Mouse (Mus musculus): Measurements from ENCODE around the gene Mxra8. TPM values are rescaled to one million over a fixed set of nuclear protein-coding genes. Genes with fewer than 3 reads are reported as not detected.

Gene Mxra8
- total RNA-seq, 2 experiments from 2014 or later: not detected

Other genes starting within 250 kb of the Mxra8 start
- 45.1 and 60.2 TPM in 2 replicates for gene Slc35e2, start 238.3 kb upstream of the Mxra8 start, total RNA-seq (2014; fragmentation: Nextera tagmentation)
- gene Slc35e2, start 238.3 kb upstream of the Mxra8 start, total RNA-seq (2017): 30.4 and 31.1 TPM in 2 replicates
- gene Cdk11b, start 214.8 kb upstream of the Mxra8 start, total RNA-seq (2014; fragmentation: Nextera tagmentation): 60.7 and 74.1 TPM in 2 replicates
- gene Cdk11b, start 214.8 kb upstream of the Mxra8 start, total RNA-seq (2017): 44.7 and 67.9 TPM in 2 replicates
- gene Gm10563, start 194.3 kb upstream of the Mxra8 start, total RNA-seq (2014; fragmentation: Nextera tagmentation): not detected in 2 replicates
- gene Gm10563, start 194.3 kb upstream of the Mxra8 start, total RNA-seq (2017): not detected in 2 replicates
- not detected in 2 replicates for gene Mmp23, start 186.3 kb upstream of the Mxra8 start, total RNA-seq (2014; fragmentation: Nextera tagmentation)
- not detected in 2 replicates for gene Mmp23, start 186.3 kb upstream of the Mxra8 start, total RNA-seq (2017)
- 12.9 and 17.9 TPM in 2 replicates for gene Mib2, start 170.5 kb upstream of the Mxra8 start, total RNA-seq (2014; fragmentation: Nextera tagmentation)
- 11.9 and 13.3 TPM in 2 replicates for gene Mib2, start 170.5 kb upstream of the Mxra8 start, total RNA-seq (2017)
- gene Fndc10, start 145.3 kb upstream of the Mxra8 start, total RNA-seq (2014; fragmentation: Nextera tagmentation): 1.1 and 2.8 TPM in 2 replicates
- 0.33 and 0.88 TPM in 2 replicates for gene Fndc10, start 145.3 kb upstream of the Mxra8 start, total RNA-seq (2017)
- gene Ssu72, start 134.9 kb upstream of the Mxra8 start, total RNA-seq (2014; fragmentation: Nextera tagmentation): 83.5 and 90.2 TPM in 2 replicates
- 75.3 and 94.1 TPM in 2 replicates for gene Ssu72, start 134.9 kb upstream of the Mxra8 start, total RNA-seq (2017)
- 0.17 and 0.20 TPM in 2 replicates for gene Tmem240, start 104.9 kb upstream of the Mxra8 start, total RNA-seq (2014; fragmentation: Nextera tagmentation)
- under 0.01 and 0.65 TPM in 2 replicates for gene Tmem240, start 104.9 kb upstream of the Mxra8 start, total RNA-seq (2017)
- 123 and 206 TPM in 2 replicates for gene Atad3a, start 78.6 kb upstream of the Mxra8 start, total RNA-seq (2014; fragmentation: Nextera tagmentation)
- 95.3 and 123 TPM in 2 replicates for gene Atad3a, start 78.6 kb upstream of the Mxra8 start, total RNA-seq (2017)
- not detected in 2 replicates for gene Vwa1, start 65.0 kb upstream of the Mxra8 start, total RNA-seq (2014; fragmentation: Nextera tagmentation)
- 0.08 and 0.19 TPM in 2 replicates for gene Vwa1, start 65.0 kb upstream of the Mxra8 start, total RNA-seq (2017)
- gene Tmem88b, start 53.8 kb upstream of the Mxra8 start, total RNA-seq (2014; fragmentation: Nextera tagmentation): not detected in 2 replicates
- gene Tmem88b, start 53.8 kb upstream of the Mxra8 start, total RNA-seq (2017): 0.09 TPM in 1 of 2 replicates, not detected in the other
- gene Ankrd65, start 49.2 kb upstream of the Mxra8 start, total RNA-seq (2014; fragmentation: Nextera tagmentation): not detected in 2 replicates
- not detected in 2 replicates for gene Ankrd65, start 49.2 kb upstream of the Mxra8 start, total RNA-seq (2017)
- 189 and 239 TPM in 2 replicates for gene Mrpl20, start 36.8 kb upstream of the Mxra8 start, total RNA-seq (2014; fragmentation: Nextera tagmentation)
- gene Mrpl20, start 36.8 kb upstream of the Mxra8 start, total RNA-seq (2017): 78.5 and 90.1 TPM in 2 replicates
- gene Ccnl2, start 27.2 kb upstream of the Mxra8 start, total RNA-seq (2014; fragmentation: Nextera tagmentation): 108 and 141 TPM in 2 replicates
- 86.9 and 94.2 TPM in 2 replicates for gene Ccnl2, start 27.2 kb upstream of the Mxra8 start, total RNA-seq (2017)
- gene Aurkaip1, start 8.4 kb upstream of the Mxra8 start, total RNA-seq (2014; fragmentation: Nextera tagmentation): 108 and 182 TPM in 2 replicates
- gene Aurkaip1, start 8.4 kb upstream of the Mxra8 start, total RNA-seq (2017): 127 and 137 TPM in 2 replicates
- 24.2 and 49.5 TPM in 2 replicates for gene Dvl1, start 7.7 kb downstream of the Mxra8 start, total RNA-seq (2014; fragmentation: Nextera tagmentation)
- gene Dvl1, start 7.7 kb downstream of the Mxra8 start, total RNA-seq (2017): 11.1 and 16.2 TPM in 2 replicates
- gene Tas1r3, start 23.7 kb downstream of the Mxra8 start, total RNA-seq (2014; fragmentation: Nextera tagmentation): 1.2 TPM in 1 of 2 replicates, not detected in the other
- gene Tas1r3, start 23.7 kb downstream of the Mxra8 start, total RNA-seq (2017): 0.19 TPM in 1 of 2 replicates, not detected in the other
- gene Cptp, start 29.8 kb downstream of the Mxra8 start, total RNA-seq (2014; fragmentation: Nextera tagmentation): 8.2 and 13.3 TPM in 2 replicates
- 6.4 and 8.2 TPM in 2 replicates for gene Cptp, start 29.8 kb downstream of the Mxra8 start, total RNA-seq (2017)
- gene Ints11, start 29.9 kb downstream of the Mxra8 start, total RNA-seq (2014; fragmentation: Nextera tagmentation): 49.7 and 65.3 TPM in 2 replicates
- 31.3 and 34.2 TPM in 2 replicates for gene Ints11, start 29.9 kb downstream of the Mxra8 start, total RNA-seq (2017)
- gene Pusl1, start 52.1 kb downstream of the Mxra8 start, total RNA-seq (2014; fragmentation: Nextera tagmentation): 24.6 and 44.0 TPM in 2 replicates
- 32.7 and 40.2 TPM in 2 replicates for gene Pusl1, start 52.1 kb downstream of the Mxra8 start, total RNA-seq (2017)
- gene Acap3, start 52.1 kb downstream of the Mxra8 start, total RNA-seq (2014; fragmentation: Nextera tagmentation): 25.4 and 27.8 TPM in 2 replicates
- gene Acap3, start 52.1 kb downstream of the Mxra8 start, total RNA-seq (2017): 9.0 and 23.4 TPM in 2 replicates
- gene Ube2j2, start 104.2 kb downstream of the Mxra8 start, total RNA-seq (2014; fragmentation: Nextera tagmentation): 76.0 and 111 TPM in 2 replicates
- 133 and 145 TPM in 2 replicates for gene Ube2j2, start 104.2 kb downstream of the Mxra8 start, total RNA-seq (2017)
- gene C1qtnf12, start 122.6 kb downstream of the Mxra8 start, total RNA-seq (2014; fragmentation: Nextera tagmentation): 923 and 965 TPM in 2 replicates
- gene C1qtnf12, start 122.6 kb downstream of the Mxra8 start, total RNA-seq (2017): 161 and 357 TPM in 2 replicates
- 7.6 and 9.4 TPM in 2 replicates for gene B3galt6, start 153.0 kb downstream of the Mxra8 start, total RNA-seq (2014; fragmentation: Nextera tagmentation)
- 11.0 and 11.7 TPM in 2 replicates for gene B3galt6, start 153.0 kb downstream of the Mxra8 start, total RNA-seq (2017)
- gene Sdf4, start 153.2 kb downstream of the Mxra8 start, total RNA-seq (2014; fragmentation: Nextera tagmentation): 48.2 and 74.4 TPM in 2 replicates
- 137 and 143 TPM in 2 replicates for gene Sdf4, start 153.2 kb downstream of the Mxra8 start, total RNA-seq (2017)
- gene Tnfrsf4, start 174.2 kb downstream of the Mxra8 start, total RNA-seq (2014; fragmentation: Nextera tagmentation): 2.5 and 6.9 TPM in 2 replicates
- 1.8 and 5.6 TPM in 2 replicates for gene Tnfrsf4, start 174.2 kb downstream of the Mxra8 start, total RNA-seq (2017)
- 3.7 and 7.5 TPM in 2 replicates for gene Tnfrsf18, start 186.5 kb downstream of the Mxra8 start, total RNA-seq (2014; fragmentation: Nextera tagmentation)
- gene Tnfrsf18, start 186.5 kb downstream of the Mxra8 start, total RNA-seq (2017): 2.6 and 7.0 TPM in 2 replicates
- not detected in 2 replicates for gene Ttll10, start 219.7 kb downstream of the Mxra8 start, total RNA-seq (2014; fragmentation: Nextera tagmentation)
- not detected in 2 replicates for gene Ttll10, start 219.7 kb downstream of the Mxra8 start, total RNA-seq (2017)